Mouse (Mus musculus): ENCODE measurements around the gene Cnga3. TPM values are rescaled to one million over a fixed set of nuclear protein-coding genes. Genes with fewer than 3 reads are reported as not detected.

The Cnga3 gene
- 0.74 and 0.75 TPM in 2 replicates for polyA plus RNA-seq (2015; fragmentation: Nextera tagmentation; extraction: Ambion mirVana)

- Histone ChIP-seq H3K27ac (no peak within 1 kb of the TSS), H3K4me3 (replicated peaks) (no peak within 1 kb of the TSS), H3K4me2 (no peak within 1 kb of the TSS), H3K4me1 (no peaks in the 10 kb centered on the region), H3K36me3 (no peaks in the 10 kb centered on the region), H3K27me3 (replicated peaks) (no peaks in the 10 kb centered on the region), H3K9me3 (no peaks in the 10 kb centered on the region), H3K9ac (no peak within 1 kb of the TSS)
- no peak for ATAC-seq (ENCODE audit: insufficient read depth, low FRiP score, low read depth)
- 68% methylated on average over 1 of the region's 1 CpGs for WGBS
Observed at GRCm38 (mm10) chr1:37214144-37214543, at the start of gene Cnga3. TSS of gene Cnga3 (plus strand) at chr1:37214434.

DNA sequence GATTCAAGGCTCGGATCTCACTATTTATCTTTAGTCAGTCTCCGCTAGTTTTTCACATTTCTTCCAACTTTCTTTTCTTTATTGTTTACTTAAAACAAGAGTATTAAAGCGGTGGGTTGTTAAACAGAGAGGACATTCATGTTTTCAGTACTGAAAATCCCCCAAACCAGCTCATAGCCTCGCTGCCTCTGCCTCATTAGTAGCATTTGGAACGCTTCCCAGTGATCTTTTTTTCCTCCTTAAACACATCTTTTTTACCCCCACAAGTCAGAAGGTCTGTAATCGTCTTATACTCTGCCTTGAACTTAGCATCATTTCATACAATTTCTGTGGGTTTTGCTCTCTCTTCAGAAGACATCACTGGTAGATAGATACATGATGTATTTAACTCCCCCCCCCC, 48.2 kb upstream of the Cnga3 start:
- no peak for ATAC-seq (ENCODE audit: insufficient read depth, low FRiP score, low read depth)
- no peaks in the 10 kb centered on the region for H3K4me1 ChIP-seq
- no peaks in the 10 kb centered on the region for H3K27me3 ChIP-seq (replicated peaks)
- H3K9ac ChIP-seq = no peak overlapping the region
- H3K27ac ChIP-seq = no peak overlapping the region
- H3K4me3 ChIP-seq (replicated peaks) = no peak overlapping the region
- WGBS = 22% methylated on average over 6 of the region's 6 CpGs
- H3K36me3 ChIP-seq = no peaks in the 10 kb centered on the region
- H3K4me2 ChIP-seq = no peak overlapping the region
- no peaks in the 10 kb centered on the region for H3K9me3 ChIP-seq

GRCm38 (mm10) chr1:37167918-37168317, 46.3 kb upstream of the Cnga3 start:
- H3K4me3 ChIP-seq (replicated peaks) = no peak overlapping the region
- H3K4me2 ChIP-seq = no peak overlapping the region
- H3K27me3 ChIP-seq (replicated peaks) = no peaks in the 10 kb centered on the region
- H3K9ac ChIP-seq = no peak overlapping the region
- no peaks in the 10 kb centered on the region for H3K36me3 ChIP-seq
- no peaks in the 10 kb centered on the region for H3K4me1 ChIP-seq
- no peak overlapping the region for H3K27ac ChIP-seq
- no peak for ATAC-seq (ENCODE audit: insufficient read depth, low FRiP score, low read depth)
- 74% methylated on average over 7 of the region's 7 CpGs for WGBS
- H3K9me3 ChIP-seq = no peaks in the 10 kb centered on the region

- H3K9ac ChIP-seq = no peak overlapping the region
- WGBS = 87% methylated on average over 2 of the region's 2 CpGs
- no peaks in the 10 kb centered on the region for H3K9me3 ChIP-seq
- ATAC-seq (ENCODE audit: insufficient read depth, low FRiP score, low read depth) = no peak
- H3K27me3 ChIP-seq (replicated peaks) = no peaks in the 10 kb centered on the region
- H3K4me1 ChIP-seq = no peaks in the 10 kb centered on the region
- H3K36me3 ChIP-seq = no peaks in the 10 kb centered on the region
- no peak overlapping the region for H3K27ac ChIP-seq
- H3K4me2 ChIP-seq = no peak overlapping the region
- no peak overlapping the region for H3K4me3 ChIP-seq (replicated peaks)
Observed at GRCm38 (mm10) chr1:37177874-37178273, 36.4 kb upstream of the Cnga3 start.

- no peaks in the 10 kb centered on the region for H3K9me3 ChIP-seq
- no peak overlapping the region for H3K27ac ChIP-seq
- WGBS = 74% methylated on average over 5 of the region's 5 CpGs
- no peaks in the 10 kb centered on the region for H3K36me3 ChIP-seq
- no peak overlapping the region for H3K4me3 ChIP-seq (replicated peaks)
- no peak for ATAC-seq (ENCODE audit: insufficient read depth, low FRiP score, low read depth)
- no peak overlapping the region for H3K4me2 ChIP-seq
- no peaks in the 10 kb centered on the region for H3K27me3 ChIP-seq (replicated peaks)
- no peaks in the 10 kb centered on the region for H3K4me1 ChIP-seq
- no peak overlapping the region for H3K9ac ChIP-seq
Observed at GRCm38 (mm10) chr1:37179852-37180251, 34.4 kb upstream of the Cnga3 start.

DNA sequence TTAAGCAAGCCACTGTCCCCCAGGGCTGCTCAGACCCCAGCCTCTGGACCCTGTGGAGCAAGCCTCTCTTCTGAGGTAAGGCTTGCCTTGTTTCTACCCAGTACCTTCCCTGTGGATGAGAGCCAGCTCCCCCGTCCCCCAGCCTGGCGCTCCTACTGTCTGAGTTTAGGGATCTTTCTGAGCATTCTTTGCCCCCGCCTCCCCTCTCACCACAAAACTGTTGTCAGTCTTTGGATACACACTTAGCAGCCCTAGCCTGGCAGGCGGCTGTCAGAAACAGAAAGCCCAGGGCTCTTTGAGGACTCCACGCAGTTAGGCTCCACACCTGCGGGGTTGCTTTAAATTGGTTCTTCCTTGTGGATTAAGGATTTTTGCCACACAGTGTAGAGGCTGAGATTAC, 27.2 kb upstream of the Cnga3 start:
- H3K27ac ChIP-seq = no peak overlapping the region
- no peaks in the 10 kb centered on the region for H3K9me3 ChIP-seq
- no peaks in the 10 kb centered on the region for H3K27me3 ChIP-seq (replicated peaks)
- no peak for ATAC-seq (ENCODE audit: insufficient read depth, low FRiP score, low read depth)
- H3K4me2 ChIP-seq = no peak overlapping the region
- no peaks in the 10 kb centered on the region for H3K36me3 ChIP-seq
- H3K9ac ChIP-seq = no peak overlapping the region
- no peaks in the 10 kb centered on the region for H3K4me1 ChIP-seq
- no peak overlapping the region for H3K4me3 ChIP-seq (replicated peaks)
- WGBS = 73% methylated on average over 6 of the region's 6 CpGs

- 51% methylated on average over 4 of the region's 4 CpGs for WGBS
- H3K9ac ChIP-seq = no peak overlapping the region
- H3K9me3 ChIP-seq = no peaks in the 10 kb centered on the region
- H3K36me3 ChIP-seq = no peaks in the 10 kb centered on the region
- ATAC-seq (ENCODE audit: insufficient read depth, low FRiP score, low read depth) = no peak
- H3K4me2 ChIP-seq = no peak overlapping the region
- no peak overlapping the region for H3K4me3 ChIP-seq (replicated peaks)
- H3K4me1 ChIP-seq = no peaks in the 10 kb centered on the region
- no peaks in the 10 kb centered on the region for H3K27me3 ChIP-seq (replicated peaks)
- H3K27ac ChIP-seq = no peak overlapping the region
Observed at GRCm38 (mm10) chr1:37194607-37195006, 19.6 kb upstream of the Cnga3 start.

DNA sequence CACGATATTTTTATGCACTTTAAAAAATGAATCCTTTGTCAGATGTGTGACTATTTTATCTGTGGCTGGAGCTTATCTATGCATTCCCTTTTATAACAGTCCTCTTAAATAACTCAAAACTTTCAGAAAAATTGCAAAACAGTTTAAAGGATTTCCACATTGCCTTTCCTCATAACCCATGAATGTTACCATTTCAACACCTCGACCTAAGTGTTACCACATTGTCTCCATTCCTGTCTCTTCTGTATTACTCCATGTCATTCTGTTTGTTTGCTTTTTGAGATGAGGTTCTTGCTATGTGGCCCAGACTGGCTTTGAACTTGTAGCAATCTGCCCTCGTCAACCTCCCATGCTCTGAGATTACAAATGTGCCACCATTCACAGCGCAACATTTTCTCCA, 12.8 kb upstream of the Cnga3 start:
- H3K4me3 ChIP-seq (replicated peaks) = no peak overlapping the region
- no peaks in the 10 kb centered on the region for H3K27me3 ChIP-seq (replicated peaks)
- no peak overlapping the region for H3K27ac ChIP-seq
- H3K9ac ChIP-seq = no peak overlapping the region
- no peaks in the 10 kb centered on the region for H3K36me3 ChIP-seq
- H3K4me2 ChIP-seq = no peak overlapping the region
- no peak for ATAC-seq (ENCODE audit: insufficient read depth, low FRiP score, low read depth)
- no peaks in the 10 kb centered on the region for H3K4me1 ChIP-seq
- WGBS = 79% methylated on average over 4 of the region's 4 CpGs
- no peaks in the 10 kb centered on the region for H3K9me3 ChIP-seq

DNA sequence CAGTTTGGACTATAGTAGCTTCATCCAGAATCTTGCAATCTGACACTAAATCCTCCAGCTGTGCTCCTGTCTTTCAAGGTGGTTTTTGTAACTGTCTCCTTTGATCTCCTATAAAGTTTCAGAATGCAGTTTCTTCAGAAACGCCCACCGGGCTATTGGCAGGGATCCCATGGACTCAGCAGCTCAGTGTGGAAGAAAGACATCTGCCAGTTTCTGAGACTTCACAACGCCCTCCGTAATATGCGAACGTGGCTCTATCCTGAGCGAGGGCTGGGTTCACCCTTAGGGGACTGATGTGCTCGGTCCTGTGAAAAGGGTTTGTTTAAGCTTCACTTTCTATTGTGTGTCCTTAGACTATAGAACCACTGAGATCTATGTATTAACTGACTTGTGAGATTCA, 6.5 kb upstream of the Cnga3 start:
- no peak overlapping the region for H3K9ac ChIP-seq
- ATAC-seq (ENCODE audit: insufficient read depth, low FRiP score, low read depth) = no peak
- H3K4me2 ChIP-seq = no peak overlapping the region
- H3K4me1 ChIP-seq = no peaks in the 10 kb centered on the region
- no peaks in the 10 kb centered on the region for H3K9me3 ChIP-seq
- no peak overlapping the region for H3K4me3 ChIP-seq (replicated peaks)
- 52% methylated on average over 8 of the region's 8 CpGs for WGBS
- H3K36me3 ChIP-seq = no peaks in the 10 kb centered on the region
- H3K27ac ChIP-seq = no peak overlapping the region
- H3K27me3 ChIP-seq (replicated peaks) = no peaks in the 10 kb centered on the region

DNA sequence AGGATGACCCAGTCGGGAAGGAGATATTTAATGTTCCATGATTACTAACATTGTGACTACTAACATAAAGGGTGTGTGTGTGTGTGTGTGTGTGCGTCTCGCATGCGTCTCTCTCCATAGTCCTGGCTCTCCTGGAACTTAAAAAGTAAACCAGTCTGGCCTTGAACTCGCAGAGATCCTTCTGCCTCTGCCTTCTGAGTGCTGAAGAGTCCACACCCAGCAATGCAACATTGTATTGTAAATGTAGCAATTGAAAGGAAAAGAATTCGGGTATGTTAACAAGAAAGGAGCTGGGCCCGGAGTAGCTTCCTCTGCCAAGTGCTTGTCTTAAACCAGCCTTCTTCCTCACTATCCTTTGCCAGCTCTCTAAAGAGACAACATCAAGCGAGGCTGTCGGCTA, 1.9 kb upstream of the Cnga3 start:
- Histone ChIP-seq H3K27me3 (replicated peaks) (no peaks in the 10 kb centered on the region), H3K36me3 (no peaks in the 10 kb centered on the region), H3K4me2 (no peak overlapping the region), H3K9me3 (no peaks in the 10 kb centered on the region), H3K9ac (no peak overlapping the region), H3K27ac (no peak overlapping the region), H3K4me3 (replicated peaks) (no peak overlapping the region), H3K4me1 (no peaks in the 10 kb centered on the region)
- no peak for ATAC-seq (ENCODE audit: insufficient read depth, low FRiP score, low read depth)
- WGBS = 89% methylated on average over 9 of the region's 9 CpGs

- Histone ChIP-seq H3K9me3 (no peaks in the 10 kb centered on the region), H3K27me3 (replicated peaks) (no peaks in the 10 kb centered on the region)
- ATAC-seq (ENCODE audit: insufficient read depth, low FRiP score, low read depth) = no peak
Observed at GRCm38 (mm10) chr1:37218386-37218785, 4.2 kb downstream of the Cnga3 start.

DNA sequence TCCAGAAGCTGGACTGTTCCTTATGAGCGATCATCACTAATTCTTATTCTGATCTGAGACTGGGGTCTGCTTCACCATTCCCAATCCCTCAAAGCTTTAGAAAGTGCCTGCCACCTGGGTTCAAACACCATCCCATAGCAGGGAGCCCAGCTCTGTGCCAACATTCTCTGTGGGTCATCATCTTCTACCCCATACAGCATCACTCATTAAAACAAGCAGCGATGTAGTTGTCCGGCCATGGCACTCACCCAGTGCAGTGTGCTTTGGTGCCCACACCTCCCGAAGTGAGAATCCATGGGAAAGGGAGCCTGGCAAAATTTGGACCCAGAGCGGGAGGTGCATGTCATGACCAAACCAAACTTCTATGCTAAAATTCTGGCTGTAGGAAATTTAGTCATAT, 5.4 kb downstream of the Cnga3 start:
- H3K4me2 ChIP-seq = no peak overlapping the region
- no peak overlapping the region for H3K9ac ChIP-seq
- H3K36me3 ChIP-seq = no peaks in the 10 kb centered on the region
- H3K4me1 ChIP-seq = no peaks in the 10 kb centered on the region
- WGBS = 89% methylated on average over 5 of the region's 5 CpGs
- no peaks in the 10 kb centered on the region for H3K27me3 ChIP-seq (replicated peaks)
- ATAC-seq (ENCODE audit: insufficient read depth, low FRiP score, low read depth) = no peak
- H3K27ac ChIP-seq = no peak overlapping the region
- H3K9me3 ChIP-seq = no peaks in the 10 kb centered on the region
- H3K4me3 ChIP-seq (replicated peaks) = no peak overlapping the region

More at GRCm38 (mm10) chr1:37218386-37218785, 4.2 kb downstream of the Cnga3 start:
- WGBS = 9% methylated on average over 14 of the region's 14 CpGs
- no peak overlapping the region for H3K4me3 ChIP-seq (replicated peaks)
- H3K4me2 ChIP-seq = no peak overlapping the region
- H3K36me3 ChIP-seq = no peaks in the 10 kb centered on the region
- H3K27ac ChIP-seq = no peak overlapping the region
- H3K9ac ChIP-seq = no peak overlapping the region
- no peaks in the 10 kb centered on the region for H3K4me1 ChIP-seq

DNA sequence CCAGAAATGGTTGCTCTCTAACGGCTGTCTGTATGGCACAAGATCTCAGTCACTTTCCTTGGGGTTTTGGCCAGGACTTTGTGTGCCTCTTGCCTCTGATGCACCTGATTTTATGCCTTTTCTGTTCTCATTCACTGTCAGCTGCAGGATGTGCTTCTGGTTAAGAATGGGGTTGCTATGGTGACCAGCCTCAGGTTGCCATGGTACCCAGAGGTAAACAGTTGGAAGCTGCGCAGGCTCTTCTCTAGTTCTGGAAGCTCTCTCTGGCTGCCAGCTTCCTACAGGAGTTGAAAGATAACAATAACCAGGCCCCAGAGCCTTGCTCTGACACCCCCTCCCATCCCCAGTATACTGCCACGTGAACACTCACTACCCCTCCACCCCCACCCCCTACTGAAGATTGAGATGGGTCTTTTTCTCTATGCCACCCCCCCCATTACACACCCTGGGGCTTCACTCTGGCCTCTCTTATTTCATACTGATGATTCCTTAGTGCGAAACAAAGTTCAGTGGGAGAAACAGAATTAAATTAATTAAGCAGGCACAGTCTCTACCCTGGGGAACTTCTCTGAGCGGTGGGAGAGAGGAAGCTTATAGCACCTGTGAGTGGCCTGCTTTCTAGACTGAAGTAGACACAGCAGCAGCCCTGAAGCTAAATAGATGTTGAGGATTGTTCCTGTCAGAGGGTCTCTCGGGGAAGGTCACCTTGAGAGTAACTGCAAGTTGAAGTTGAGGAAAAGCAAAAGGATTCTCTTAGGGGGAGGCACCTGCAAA, 6.1 kb downstream of the Cnga3 start:
- Histone ChIP-seq H3K27me3 (replicated peaks) (no peaks in the 10 kb centered on the region), H3K36me3 (no peaks in the 10 kb centered on the region), H3K9me3 (no peaks in the 10 kb centered on the region), H3K4me1 (no peaks in the 10 kb centered on the region), H3K4me3 (replicated peaks) (no peak overlapping the region), H3K27ac (no peak overlapping the region), H3K4me2 (no peak overlapping the region), H3K9ac (no peak overlapping the region)
- 40% methylated on average over 6 of the region's 6 CpGs for WGBS
- ATAC-seq (ENCODE audit: insufficient read depth, low FRiP score, low read depth) = peak; percentile 69

Data from stomach, embryonic 15.5 days (tissue).